Mouse (Mus musculus): ENCODE results near the gene Gm20605. TPM values are rescaled to one million over a fixed set of nuclear protein-coding genes. Genes with fewer than 3 reads are reported as not detected.
A peak's percentile ranks its signal among the peaks of the same experiment; 100 is the strongest.

Gene Gm20605
- polyA plus RNA-seq, 1 experiment from 2014 or later = 8.7 TPM

DNA sequence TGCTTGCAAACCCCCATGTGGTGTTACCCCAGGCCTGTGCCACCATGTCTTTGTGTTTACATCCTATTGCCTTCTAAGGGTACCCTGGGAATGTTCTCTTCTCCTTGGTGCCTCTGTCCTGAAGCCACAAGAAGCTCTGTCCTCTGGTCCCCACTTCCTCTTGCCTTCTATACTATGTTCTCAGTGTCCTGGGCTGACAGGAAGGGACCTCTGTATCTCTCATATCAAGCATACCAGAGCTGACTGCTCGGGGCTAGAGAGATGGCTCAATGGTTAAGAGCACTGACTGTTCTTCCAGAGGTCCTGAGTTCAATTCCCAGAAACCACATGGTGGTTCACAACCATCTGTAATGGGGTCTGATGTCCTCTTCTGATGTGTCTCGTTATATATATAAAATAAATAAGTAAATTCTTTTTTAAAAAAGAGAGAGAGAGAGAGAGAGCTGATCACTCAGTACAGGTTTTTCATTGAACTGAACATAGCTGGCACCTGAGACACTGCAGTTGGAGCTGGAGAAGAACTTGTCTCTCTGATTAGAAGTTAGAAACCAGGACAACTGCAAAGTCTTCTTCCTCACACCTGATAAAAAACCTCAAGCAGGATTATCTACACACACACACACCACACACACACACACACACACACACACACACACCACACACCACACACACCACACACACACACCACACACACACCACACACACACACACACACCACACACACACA, 30.7 kb upstream of the Gm20605 start:
- no peaks in the 10 kb centered on the region for H3K36me3 ChIP-seq (ENCODE audit: control insufficient read depth, insufficient read depth)
- no peak overlapping the region for H3K27ac ChIP-seq (ENCODE audit: low read length)
- no peak overlapping the region for H3K4me3 ChIP-seq (replicated peaks; ENCODE audit: low read length)
- H3K9me3 ChIP-seq (ENCODE audit: control insufficient read depth, low read length) = no peaks in the 10 kb centered on the region
- H3K27me3 ChIP-seq (replicated peaks; ENCODE audit: control insufficient read depth, insufficient read depth, low read length) = no peaks in the 10 kb centered on the region
- no peak overlapping the region for H3K4me2 ChIP-seq (ENCODE audit: low read length)
- 81% methylated on average over 2 of the region's 2 CpGs for WGBS
- ATAC-seq = no peak
- peaks cover 27% of the 10 kb centered on the region for H3K4me1 ChIP-seq (replicated peaks; ENCODE audit: control insufficient read depth, insufficient read depth, low read length)
- no peak overlapping the region for H3K9ac ChIP-seq (replicated peaks; ENCODE audit: low read depth, low read length)

- Histone ChIP-seq H3K4me1 (replicated peaks; ENCODE audit: control insufficient read depth, insufficient read depth, low read length) (peaks cover 27% of the 10 kb centered on the region), H3K36me3 (ENCODE audit: control insufficient read depth, insufficient read depth) (no peaks in the 10 kb centered on the region), H3K27me3 (replicated peaks; ENCODE audit: control insufficient read depth, insufficient read depth, low read length) (no peaks in the 10 kb centered on the region), H3K9me3 (ENCODE audit: control insufficient read depth, low read length) (no peaks in the 10 kb centered on the region), H3K9ac (replicated peaks; ENCODE audit: low read depth, low read length) (peak overlapping the region; percentile 70), H3K4me3 (replicated peaks; ENCODE audit: low read length) (peak overlapping the region; percentile 65), H3K27ac (ENCODE audit: low read length) (no peak overlapping the region), H3K4me2 (ENCODE audit: low read length) (peak overlapping the region; percentile 95)
- ATAC-seq = no peak
- WGBS = 68% methylated on average over 9 of the region's 9 CpGs
These were observed 29.4 kb upstream of the Gm20605 start for GRCm38 (mm10) chr5:137599600-137599999.

DNA sequence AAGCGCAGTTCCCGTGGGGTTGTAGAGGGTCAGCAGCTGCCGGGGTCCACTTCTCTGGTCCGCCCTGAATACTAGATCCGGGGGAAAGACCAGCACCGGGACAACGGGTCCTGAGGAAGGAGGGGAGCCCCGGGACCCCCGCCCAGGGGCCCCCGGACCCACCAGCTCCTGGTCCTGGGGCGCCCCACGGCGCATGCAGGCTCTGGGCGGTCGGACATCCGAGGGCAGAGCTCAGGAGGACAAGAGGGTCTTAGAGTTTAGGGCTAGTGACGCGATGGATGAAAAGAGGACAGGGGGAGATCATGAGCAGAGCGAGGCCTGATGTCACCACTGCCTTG, 28.7 kb upstream of the Gm20605 start:
- no peaks in the 10 kb centered on the region for H3K27me3 ChIP-seq (replicated peaks; ENCODE audit: control insufficient read depth, insufficient read depth, low read length)
- H3K4me3 ChIP-seq (replicated peaks; ENCODE audit: low read length) = peak overlapping the region; percentile 65
- ATAC-seq = peak; percentile 22
- WGBS = 5% methylated on average over 18 of the region's 19 CpGs
- H3K4me1 ChIP-seq (replicated peaks; ENCODE audit: control insufficient read depth, insufficient read depth, low read length) = peaks cover 27% of the 10 kb centered on the region
- H3K9me3 ChIP-seq (ENCODE audit: control insufficient read depth, low read length) = no peaks in the 10 kb centered on the region
- no peak overlapping the region for H3K27ac ChIP-seq (ENCODE audit: low read length)
- peak overlapping the region; percentile 95 for H3K4me2 ChIP-seq (ENCODE audit: low read length)
- no peaks in the 10 kb centered on the region for H3K36me3 ChIP-seq (ENCODE audit: control insufficient read depth, insufficient read depth)
- H3K9ac ChIP-seq (replicated peaks; ENCODE audit: low read depth, low read length) = peak overlapping the region; percentile 70

DNA sequence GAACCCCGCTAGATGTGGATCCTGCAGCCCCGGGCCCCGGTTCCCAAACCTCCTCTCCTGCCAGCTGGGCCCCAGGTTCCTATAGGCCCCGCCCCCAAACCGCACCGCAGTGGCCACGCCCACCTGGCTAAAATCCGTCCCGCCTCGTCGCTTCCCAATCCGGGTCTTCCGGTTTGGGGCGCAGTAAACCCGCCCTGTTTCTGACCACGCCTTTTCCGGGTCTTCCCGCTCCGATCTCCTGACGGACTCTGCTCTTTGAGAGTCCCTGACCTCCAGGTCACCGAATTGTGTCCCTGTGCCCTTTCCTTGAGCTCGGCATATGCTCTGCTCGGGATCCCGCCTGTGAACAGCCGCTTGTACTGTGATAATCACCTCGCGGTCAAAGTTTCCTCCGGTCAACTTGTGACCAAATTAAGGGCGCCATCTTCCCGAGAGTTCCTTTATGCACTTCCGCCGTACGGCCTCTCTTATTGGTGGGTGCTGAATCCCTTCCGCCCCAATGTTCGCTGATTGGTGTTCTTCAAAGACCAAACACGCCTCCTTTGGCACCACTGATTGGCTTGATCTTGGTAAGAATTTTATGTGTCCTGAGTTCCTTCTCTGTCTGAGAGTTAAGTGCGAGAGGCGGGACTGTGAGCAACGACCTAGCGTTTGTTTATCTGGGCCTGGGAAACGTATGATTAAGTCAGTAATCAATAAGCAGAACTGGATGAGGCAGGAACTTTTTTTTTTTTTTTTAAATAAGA, 28.2 kb upstream of the Gm20605 start, which contains the start of gene Mospd3:
Gene Mospd3 (minus strand): TSS at position 440 of the 746 bp plus-strand sequence.
- peak within 1 kb of the TSS; percentile 65 for H3K4me3 ChIP-seq (replicated peaks; ENCODE audit: low read length)
- under 1% methylated on average over 41 of the region's 41 CpGs for WGBS
- peaks cover 27% of the 10 kb centered on the region for H3K4me1 ChIP-seq (replicated peaks; ENCODE audit: control insufficient read depth, insufficient read depth, low read length)
- peak within 1 kb of the TSS; percentile 70 for H3K9ac ChIP-seq (replicated peaks; ENCODE audit: low read depth, low read length)
- peak; percentile 97 for ATAC-seq
- no peaks in the 10 kb centered on the region for H3K9me3 ChIP-seq (ENCODE audit: control insufficient read depth, low read length)
- no peaks in the 10 kb centered on the region for H3K36me3 ChIP-seq (ENCODE audit: control insufficient read depth, insufficient read depth)
- H3K27me3 ChIP-seq (replicated peaks; ENCODE audit: control insufficient read depth, insufficient read depth, low read length) = no peaks in the 10 kb centered on the region
- peak within 1 kb of the TSS; percentile 81 for H3K27ac ChIP-seq (ENCODE audit: low read length)
- H3K4me2 ChIP-seq (ENCODE audit: low read length) = peak within 1 kb of the TSS; percentile 95

GRCm38 (mm10) chr5:137601365-137601729, 27.6 kb upstream of the Gm20605 start:
- H3K9me3 ChIP-seq (ENCODE audit: control insufficient read depth, low read length) = no peaks in the 10 kb centered on the region
- no peak for ATAC-seq
- H3K4me3 ChIP-seq (replicated peaks; ENCODE audit: low read length) = peak overlapping the region; percentile 65
- under 1% methylated on average over 22 of the region's 22 CpGs for whole genome bisulfite sequencing
- no peaks in the 10 kb centered on the region for H3K36me3 ChIP-seq (ENCODE audit: control insufficient read depth, insufficient read depth)
- H3K4me1 ChIP-seq (replicated peaks; ENCODE audit: control insufficient read depth, insufficient read depth, low read length) = peaks cover 27% of the 10 kb centered on the region
- peak overlapping the region; percentile 20 for H3K9ac ChIP-seq (replicated peaks; ENCODE audit: low read depth, low read length)
- H3K27ac ChIP-seq (ENCODE audit: low read length) = no peak overlapping the region
- H3K27me3 ChIP-seq (replicated peaks; ENCODE audit: control insufficient read depth, insufficient read depth, low read length) = no peaks in the 10 kb centered on the region
- peak overlapping the region; percentile 61 for H3K4me2 ChIP-seq (ENCODE audit: low read length)

DNA sequence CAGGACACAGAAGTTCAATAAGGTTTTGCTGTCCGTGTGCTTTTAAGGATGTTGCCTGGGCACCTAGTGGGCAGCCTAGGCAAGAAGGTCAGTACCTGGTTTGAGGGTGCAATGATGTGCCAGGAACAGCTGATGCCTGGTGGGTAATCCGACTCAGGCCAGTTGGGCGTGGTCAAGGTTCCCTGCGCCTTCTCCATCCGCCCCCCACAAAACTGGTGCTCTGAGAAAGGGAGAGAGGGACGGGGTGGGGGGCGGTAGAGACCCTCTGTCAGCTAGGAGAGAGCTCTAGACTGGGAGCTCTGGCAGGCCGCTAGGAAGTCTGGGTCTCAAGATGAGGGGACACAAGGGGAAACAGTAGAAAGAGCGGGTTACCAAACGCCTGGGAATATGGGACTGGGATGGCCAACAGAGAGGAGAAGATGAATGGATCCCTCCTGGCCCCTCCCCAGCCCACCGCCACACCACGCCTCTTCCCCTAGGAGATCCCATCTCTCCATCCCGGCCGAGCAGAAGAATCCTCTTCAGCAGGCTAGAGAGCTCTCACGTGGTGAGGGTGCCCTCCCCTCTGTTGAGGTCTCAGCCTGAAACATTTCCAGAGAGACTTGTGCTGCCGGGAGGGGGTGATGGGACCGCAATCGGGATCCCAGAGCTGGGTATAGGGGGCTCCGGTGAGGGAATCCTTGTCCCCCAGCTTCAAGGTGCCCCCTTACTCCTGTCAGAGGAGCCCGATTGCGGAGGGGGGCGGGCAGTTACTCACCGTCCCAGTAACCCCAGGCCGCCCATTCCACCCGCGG, 20.9 kb upstream of the Gm20605 start:
- Histone ChIP-seq H3K9ac (replicated peaks; ENCODE audit: low read depth, low read length) (0 out of 2 replicates have a peak overlapping the region, but pooled peaks have one; percentile 3), H3K27me3 (replicated peaks; ENCODE audit: control insufficient read depth, insufficient read depth, low read length) (no peaks in the 10 kb centered on the region; the same call in 1 of the 2 replicates), H3K9me3 (ENCODE audit: control insufficient read depth, low read length) (no peaks in the 10 kb centered on the region), H3K4me2 (ENCODE audit: low read length) (peak overlapping the region; percentile 28), H3K4me1 (replicated peaks; ENCODE audit: control insufficient read depth, insufficient read depth, low read length) (peaks cover 2% of the 10 kb centered on the region; the same call in 1 of the 2 replicates), H3K4me3 (replicated peaks; ENCODE audit: low read length) (no peak overlapping the region), H3K27ac (ENCODE audit: low read length) (no peak overlapping the region), H3K36me3 (ENCODE audit: control insufficient read depth, insufficient read depth) (no peaks in the 10 kb centered on the region)
- no peak for ATAC-seq
- WGBS = 11% methylated on average over 24 of the region's 26 CpGs

GRCm38 (mm10) chr5:137608654-137609190, 20.3 kb upstream of the Gm20605 start:
- Histone ChIP-seq H3K27me3 (replicated peaks; ENCODE audit: control insufficient read depth, insufficient read depth, low read length) (no peaks in the 10 kb centered on the region; the same call in 1 of the 2 replicates), H3K4me3 (replicated peaks; ENCODE audit: low read length) (no peak overlapping the region), H3K4me1 (replicated peaks; ENCODE audit: control insufficient read depth, insufficient read depth, low read length) (0 out of 2 replicates have a peak, but pooled peaks cover 2% of the 10 kb centered on the region), H3K27ac (ENCODE audit: low read length) (no peak overlapping the region), H3K4me2 (ENCODE audit: low read length) (peak overlapping the region; percentile 28), H3K9me3 (ENCODE audit: control insufficient read depth, low read length) (no peaks in the 10 kb centered on the region), H3K36me3 (ENCODE audit: control insufficient read depth, insufficient read depth) (no peaks in the 10 kb centered on the region), H3K9ac (replicated peaks; ENCODE audit: low read depth, low read length) (0 out of 2 replicates have a peak overlapping the region, but pooled peaks have one; percentile 3)
- WGBS = 22% methylated on average over 23 of the region's 23 CpGs
- no peak for ATAC-seq

- no peak overlapping the region for H3K4me3 ChIP-seq (replicated peaks; ENCODE audit: low read length)
- no peak overlapping the region for H3K9ac ChIP-seq (replicated peaks; ENCODE audit: low read depth, low read length)
- 0 out of 2 replicates have a peak, but pooled peaks cover 2% of the 10 kb centered on the region for H3K4me1 ChIP-seq (replicated peaks; ENCODE audit: control insufficient read depth, insufficient read depth, low read length)
- no peaks in the 10 kb centered on the region for H3K36me3 ChIP-seq (ENCODE audit: control insufficient read depth, insufficient read depth)
- H3K27ac ChIP-seq (ENCODE audit: low read length) = no peak overlapping the region
- no peaks in the 10 kb centered on the region for H3K9me3 ChIP-seq (ENCODE audit: control insufficient read depth, low read length)
- no peak overlapping the region for H3K4me2 ChIP-seq (ENCODE audit: low read length)
- WGBS = 60% methylated on average over 3 of the region's 3 CpGs
- ATAC-seq = no peak
- H3K27me3 ChIP-seq (replicated peaks; ENCODE audit: control insufficient read depth, insufficient read depth, low read length) = no peaks in the 10 kb centered on the region; the same call in 1 of the 2 replicates
These were observed 19.7 kb upstream of the Gm20605 start for GRCm38 (mm10) chr5:137609292-137609691.

All from forebrain, embryonic 16.5 days (tissue).